Mouse (Mus musculus): ENCODE data around the gene Enpp1.

- TF ChIP-seq CTCF (IDR thresholded peaks at IDR 0.05; ENCODE audit: borderline replicate concordance, control insufficient read depth, extremely low read depth, insufficient read depth, low read length, poor library complexity) (no peak), POLR2A (IDR thresholded peaks at IDR 0.05; ENCODE audit: control insufficient read depth, extremely low read depth, insufficient read depth, low read length, poor library complexity) (no peak)
These were observed 41.7 kb upstream of the Enpp1 start for GRCm38 (mm10) chr10:24753536-24754250.
